Mouse (Mus musculus) G1E (cell line): ENCODE measurements around the gene Gja5. TPM values are rescaled to one million over a fixed set of nuclear protein-coding genes. Genes with fewer than 3 reads are reported as not detected.
"Not testable (repeated sequence)": the region's sequence is repeated elsewhere in the genome, so short reads cannot be mapped to it uniquely, and the experiment has no call there.

ENCODE experiments used
- ATAC-seq: 2 replicates; pipeline ENCODE4 v1.8.0; 2016; ENCODE audit warnings: mild to moderate bottlenecking; ENCODE audit not compliant: insufficient number of reproducible peaks, poor library complexity, low FRiP score, severe bottlenecking; ENCODE audit errors: extremely low read depth
- DNase-seq: peaks from one replicate; pipeline ENCODE4 v3.0.0; 2012; ENCODE audit warnings: low spot score
- H3K27me3 ChIP-seq: 2 replicates; pipeline ENCODE4 v1.6.1; 2012; ENCODE audit warnings: mild to moderate bottlenecking, low read length, inconsistent platforms; ENCODE audit not compliant: insufficient read depth
- H3K36me3 ChIP-seq: replicated peaks from 2 replicates; pipeline ENCODE3; 2012; ENCODE audit warnings: mild to moderate bottlenecking, inconsistent platforms
- H3K4me1 ChIP-seq: 2 replicates; pipeline ENCODE4 v1.6.1; 2012; ENCODE audit warnings: low read depth, low read length, inconsistent platforms, mixed read lengths; ENCODE audit not compliant: insufficient read depth
- H3K4me3 ChIP-seq: 2 replicates; pipeline ENCODE4 v1.5.1; 2012; ENCODE audit warnings: low read depth, mild to moderate bottlenecking, inconsistent platforms, low read length, moderate library complexity, mixed read lengths
- H3K9me3 ChIP-seq: replicated peaks from 2 replicates; pipeline ENCODE4 v1.6.1; 2012; ENCODE audit warnings: inconsistent platforms
- CTCF ChIP-seq: IDR thresholded peaks from 2 replicates; pipeline ENCODE4 v1.5.1; 2012; ENCODE audit warnings: low read depth, low read length, inconsistent platforms, mixed read lengths
- GATA1 ChIP-seq: IDR thresholded peaks from 2 replicates; pipeline ENCODE4 v1.6.1; 2012; ENCODE audit warnings: borderline replicate concordance, low read length, inconsistent platforms, mixed read lengths
- GATA2 ChIP-seq: IDR thresholded peaks from 2 replicates; pipeline ENCODE4 v1.6.1; 2012; ENCODE audit warnings: low read depth, low read length, inconsistent platforms, borderline replicate concordance
- POLR2AphosphoS5 ChIP-seq: IDR thresholded peaks from 2 replicates; pipeline ENCODE4 v1.6.1; 2012; ENCODE audit warnings: low read depth, low read length, inconsistent platforms; ENCODE audit not compliant: insufficient replicate concordance
- TAL1 ChIP-seq: conservative IDR thresholded peaks from 2 replicates; pipeline ENCODE4 v1.6.1; 2012; ENCODE audit warnings: low read depth, low read length, inconsistent platforms, mixed read lengths
- polyA plus RNA-seq: library from polyadenylated mRNA; stranded (reverse); fragments of >175 nt; gene quantifications from 2 replicates; pipeline ENCODE4 v1.2.3, GENCODE M21; 2012
- total RNA-seq, 2 experiments: library from RNA; stranded (forward) in 1 of 2; stranded (reverse) in 1 of 2; fragments of 200-1000 nt in 1 of 2; fragments of >200 nt in 1 of 2; fragmentation: Nextera tagmentation in 1 of 2; gene quantifications; 2 replicates each; pipeline ENCODE4 v1.2.3; 2014 to 2017

Gene Gja5
- total and polyA plus RNA-seq, 3 experiments = 0.02 to 0.05 TPM; not detected in 1

- DNase-seq (no peak), ATAC-seq (no peak)
These were observed 196.5 kb downstream of the Gja5 start for GRCm38 (mm10) chr3:97100784-97101641.

GRCm38 (mm10) chr3:97103946-97104345 is 199.5 kb downstream of the Gja5 start:
- not testable (repeated sequence) for H3K4me1 ChIP-seq, DNase-seq, H3K36me3 ChIP-seq, ATAC-seq, H3K27me3 ChIP-seq, H3K9me3 ChIP-seq, H3K4me3 ChIP-seq

More at GRCm38 (mm10) chr3:97100784-97101641, 196.5 kb downstream of the Gja5 start:
- TF ChIP-seq GATA2 (no peak), POLR2AphosphoS5 (no peak), GATA1 (no peak), TAL1 (no peak), CTCF (no peak)
- H3K4me1 ChIP-seq = no peaks in the 10 kb centered on the region
- no peak overlapping the region for H3K4me3 ChIP-seq
- H3K27me3 ChIP-seq = peaks cover 6% of the 10 kb centered on the region
- H3K36me3 ChIP-seq = no peaks in the 10 kb centered on the region
- H3K9me3 ChIP-seq = no peaks in the 10 kb centered on the region

GRCm38 (mm10) chr3:97104696-97105430 is 200.4 kb downstream of the Gja5 start:
- no peak overlapping the region for H3K4me3 ChIP-seq
- DNase-seq = no peak

GRCm38 (mm10) chr3:97117511-97117910 is 213.0 kb downstream of the Gja5 start:
- TF ChIP-seq GATA2 (no peak), CTCF (no peak), TAL1 (no peak), GATA1 (no peak), POLR2AphosphoS5 (no peak)
- Histone ChIP-seq H3K4me1 (no peaks in the 10 kb centered on the region), H3K9me3 (no peaks in the 10 kb centered on the region), H3K27me3 (no peaks in the 10 kb centered on the region), H3K36me3 (no peaks in the 10 kb centered on the region), H3K4me3 (no peak overlapping the region)
- DNase-seq (no peak), ATAC-seq (no peak)

More at GRCm38 (mm10) chr3:97104696-97105430, 200.4 kb downstream of the Gja5 start:
- no peaks in the 10 kb centered on the region for H3K36me3 ChIP-seq
- ATAC-seq = no peak
- TF ChIP-seq POLR2AphosphoS5 = no peak
- no peak for TF ChIP-seq GATA2
- no peak for TF ChIP-seq TAL1
- TF ChIP-seq GATA1 = no peak
- TF ChIP-seq CTCF = no peak
- H3K4me1 ChIP-seq = no peaks in the 10 kb centered on the region
- H3K9me3 ChIP-seq = no peaks in the 10 kb centered on the region
- H3K27me3 ChIP-seq = peaks cover 2% of the 10 kb centered on the region; the same call in 1 of the 2 replicates

GRCm38 (mm10) chr3:97118313-97118712 is 213.8 kb downstream of the Gja5 start:
- DNase-seq (no peak), ATAC-seq (no peak)
- Histone ChIP-seq H3K4me1 (no peaks in the 10 kb centered on the region), H3K4me3 (no peak overlapping the region), H3K36me3 (no peaks in the 10 kb centered on the region), H3K9me3 (no peaks in the 10 kb centered on the region), H3K27me3 (no peaks in the 10 kb centered on the region)
- TF ChIP-seq GATA2 (no peak), GATA1 (no peak), CTCF (no peak), POLR2AphosphoS5 (no peak), TAL1 (no peak)

GRCm38 (mm10) chr3:97124193-97124592 is 219.7 kb downstream of the Gja5 start:
- H3K4me3 ChIP-seq = no peak overlapping the region
- H3K36me3 ChIP-seq = no peaks in the 10 kb centered on the region
- peaks cover 11% of the 10 kb centered on the region; the same call in 1 of the 2 replicates for H3K27me3 ChIP-seq
- ATAC-seq (no peak), DNase-seq (no peak)
- TF ChIP-seq TAL1 (no peak), GATA1 (no peak), GATA2 (no peak), CTCF (no peak), POLR2AphosphoS5 (no peak)
- no peaks in the 10 kb centered on the region for H3K9me3 ChIP-seq
- H3K4me1 ChIP-seq = no peaks in the 10 kb centered on the region

Other genes starting within 250 kb of the Gja5 start
- gene Ankrd35, start 234.6 kb upstream of the Gja5 start, total RNA-seq (2014; fragmentation: Nextera tagmentation) = not detected in 2 replicates
- gene Ankrd35, start 234.6 kb upstream of the Gja5 start, total RNA-seq (2017) = 0.06 TPM in 1 of 2 replicates, not detected in the other
- not detected in 2 replicates for gene Ankrd35, start 234.6 kb upstream of the Gja5 start, polyA plus RNA-seq
- 12.5 and 15.8 TPM in 2 replicates for gene Pias3, start 208.3 kb upstream of the Gja5 start, total RNA-seq (2014; fragmentation: Nextera tagmentation)
- gene Pias3, start 208.3 kb upstream of the Gja5 start, total RNA-seq (2017) = 5.5 and 7.3 TPM in 2 replicates
- 10.6 and 12.1 TPM in 2 replicates for gene Pias3, start 208.3 kb upstream of the Gja5 start, polyA plus RNA-seq
- 0.68 TPM in 1 of 2 replicates, not detected in the other for gene Nudt17, start 196.1 kb upstream of the Gja5 start, total RNA-seq (2014; fragmentation: Nextera tagmentation)
- 0.22 and 0.70 TPM in 2 replicates for gene Nudt17, start 196.1 kb upstream of the Gja5 start, total RNA-seq (2017)
- gene Nudt17, start 196.1 kb upstream of the Gja5 start, polyA plus RNA-seq = 0.66 and 0.83 TPM in 2 replicates
- gene Polr3c, start 177.1 kb upstream of the Gja5 start, total RNA-seq (2014; fragmentation: Nextera tagmentation) = 79.4 and 84.4 TPM in 2 replicates
- 19.2 and 27.9 TPM in 2 replicates for gene Polr3c, start 177.1 kb upstream of the Gja5 start, total RNA-seq (2017)
- gene Polr3c, start 177.1 kb upstream of the Gja5 start, polyA plus RNA-seq = 7.7 and 8.9 TPM in 2 replicates
- gene Rnf115, start 177.0 kb upstream of the Gja5 start, total RNA-seq (2014; fragmentation: Nextera tagmentation) = 63.7 and 83.0 TPM in 2 replicates
- 79.1 and 81.7 TPM in 2 replicates for gene Rnf115, start 177.0 kb upstream of the Gja5 start, total RNA-seq (2017)
- gene Rnf115, start 177.0 kb upstream of the Gja5 start, polyA plus RNA-seq = 21.2 and 26.4 TPM in 2 replicates
- not detected in 2 replicates for gene Pdzk1, start 75.4 kb upstream of the Gja5 start, total RNA-seq (2014; fragmentation: Nextera tagmentation)
- gene Pdzk1, start 75.4 kb upstream of the Gja5 start, total RNA-seq (2017) = 0.05 and 0.46 TPM in 2 replicates
- 0.20 and 0.41 TPM in 2 replicates for gene Pdzk1, start 75.4 kb upstream of the Gja5 start, polyA plus RNA-seq
- gene Cd160, start 75.3 kb upstream of the Gja5 start, total RNA-seq (2014; fragmentation: Nextera tagmentation) = 0.53 and 1.0 TPM in 2 replicates
- 0.27 and 0.41 TPM in 2 replicates for gene Cd160, start 75.3 kb upstream of the Gja5 start, total RNA-seq (2017)
- 1.4 and 1.5 TPM in 2 replicates for gene Cd160, start 75.3 kb upstream of the Gja5 start, polyA plus RNA-seq
- gene Gpr89, start 653 bp downstream of the Gja5 start, total RNA-seq (2014; fragmentation: Nextera tagmentation) = 26.8 and 28.8 TPM in 2 replicates
- 25.5 and 37.3 TPM in 2 replicates for gene Gpr89, start 653 bp downstream of the Gja5 start, total RNA-seq (2017)
- 2.0 and 2.6 TPM in 2 replicates for gene Gpr89, start 653 bp downstream of the Gja5 start, polyA plus RNA-seq
- not detected in 2 replicates for gene Gja8, start 21.3 kb downstream of the Gja5 start, total RNA-seq (2014; fragmentation: Nextera tagmentation)
- gene Gja8, start 21.3 kb downstream of the Gja5 start, total RNA-seq (2017) = 0.06 and 0.11 TPM in 2 replicates
- not detected in 2 replicates for gene Gja8, start 21.3 kb downstream of the Gja5 start, polyA plus RNA-seq